Mouse (Mus musculus) hindbrain, embryonic 10.5 days (tissue): ENCODE results near the gene Rapgef5. TPM values are rescaled to one million over a fixed set of nuclear protein-coding genes. Genes with fewer than 3 reads are reported as not detected.

Source experiments
- DNase-seq: peaks from one replicate; pipeline ENCODE4 v3.0.0-alpha.2; 2017; ENCODE audit warnings: low spot score
- H3K27ac ChIP-seq: fragments of 300-500 bp; sonication (generic); 2 replicates; pipeline ENCODE4 v1.5.1; 2016; ENCODE audit warnings: mild to moderate bottlenecking, moderate library complexity
- H3K27me3 ChIP-seq: fragments of 300-500 bp; sonication (generic); 2 replicates; pipeline ENCODE4 v1.6.1; 2016; ENCODE audit warnings: mild to moderate bottlenecking; ENCODE audit not compliant: poor library complexity, insufficient read depth, severe bottlenecking
- H3K36me3 ChIP-seq: fragments of 300-500 bp; sonication (generic); 2 replicates; pipeline ENCODE4 v1.6.1; 2016; ENCODE audit warnings: mild to moderate bottlenecking, moderate library complexity
- H3K4me1 ChIP-seq: fragments of 300-500 bp; sonication (generic); replicated peaks from 2 replicates; pipeline ENCODE4 v1.6.1; 2016; ENCODE audit warnings: mild to moderate bottlenecking
- H3K4me3 ChIP-seq: fragments of 300-500 bp; sonication (generic); 2 replicates; pipeline ENCODE4 v1.5.1; 2016; ENCODE audit warnings: mild to moderate bottlenecking, moderate library complexity
- H3K9me3 ChIP-seq: fragments of 300-500 bp; sonication (generic); 2 replicates; pipeline ENCODE4 v1.6.1; 2016; ENCODE audit warnings: mild to moderate bottlenecking, moderate library complexity
- WGBS: fragments of 180-500 bp; shearing (Covaris S2); methylation state at CpG from one replicate; pipeline ENCODE4 v1.1.7; 2016; 5-methylcytosine and 5-hydroxymethylcytosine counted together
- polyA plus RNA-seq: library from polyadenylated mRNA; unstranded; fragments of >200 nt; fragmentation: Nextera tagmentation; extraction: Ambion mirVana; gene quantifications from 2 replicates; pipeline ENCODE4 v1.2.1, GENCODE M21; 2016

Rapgef5 gene
- polyA plus RNA-seq, 1 experiment from 2014 or later: 16.0 TPM

GRCm38 (mm10) chr12:117746611-117747010 is 230.3 kb downstream of the Rapgef5 start:
- no peaks in the 10 kb centered on the region; the same call in 1 of the 2 replicates for H3K27me3 ChIP-seq
- H3K9me3 ChIP-seq: no peaks in the 10 kb centered on the region
- H3K4me3 ChIP-seq: no peak overlapping the region
- peaks cover 7% of the 10 kb centered on the region; the same call in 1 of the 2 replicates for H3K36me3 ChIP-seq
- peaks cover 40% of the 10 kb centered on the region for H3K4me1 ChIP-seq
- 87% methylated on average over 7 of the region's 7 CpGs for WGBS
- DNase-seq: no peak
- no peak overlapping the region for H3K27ac ChIP-seq

- 24% methylated on average over 9 of the region's 9 CpGs for WGBS
- Histone ChIP-seq H3K27ac (peak overlapping the region; percentile 68; the same call in 1 of the 2 replicates), H3K36me3 (peaks cover 7% of the 10 kb centered on the region; the same call in 1 of the 2 replicates), H3K4me1 (peaks cover 39% of the 10 kb centered on the region), H3K9me3 (no peaks in the 10 kb centered on the region), H3K4me3 (peak overlapping the region; percentile 29; the same call in 1 of the 2 replicates), H3K27me3 (no peaks in the 10 kb centered on the region; the same call in 1 of the 2 replicates)
- DNase-seq: no peak
Measured at GRCm38 (mm10) chr12:117751045-117751444, 234.8 kb downstream of the Rapgef5 start.

GRCm38 (mm10) chr12:117751520-117752383 is 235.5 kb downstream of the Rapgef5 start:
- H3K27me3 ChIP-seq: no peaks in the 10 kb centered on the region; the same call in 1 of the 2 replicates
- H3K27ac ChIP-seq: peak overlapping the region; percentile 68
- peak; percentile 36 for DNase-seq
- peak overlapping the region; percentile 29 for H3K4me3 ChIP-seq
- peaks cover 7% of the 10 kb centered on the region; the same call in 1 of the 2 replicates for H3K36me3 ChIP-seq
- WGBS: 43% methylated on average over 25 of the region's 25 CpGs
- no peaks in the 10 kb centered on the region for H3K9me3 ChIP-seq
- H3K4me1 ChIP-seq: peaks cover 39% of the 10 kb centered on the region

GRCm38 (mm10) chr12:117756010-117756409 is 239.7 kb downstream of the Rapgef5 start:
- Histone ChIP-seq H3K4me1 (peaks cover 23% of the 10 kb centered on the region), H3K27me3 (no peaks in the 10 kb centered on the region), H3K27ac (no peak overlapping the region), H3K36me3 (no peaks in the 10 kb centered on the region), H3K9me3 (no peaks in the 10 kb centered on the region), H3K4me3 (no peak overlapping the region)
- WGBS: 84% methylated on average over 7 of the region's 7 CpGs
- no peak for DNase-seq

GRCm38 (mm10) chr12:117760373-117760772 is 244.1 kb downstream of the Rapgef5 start:
- DNase-seq: no peak
- no peak overlapping the region; the same call in 1 of the 2 replicates for H3K27ac ChIP-seq
- WGBS: 86% methylated on average over 5 of the region's 5 CpGs
- no peak overlapping the region for H3K4me3 ChIP-seq
- no peaks in the 10 kb centered on the region for H3K36me3 ChIP-seq
- H3K27me3 ChIP-seq: no peaks in the 10 kb centered on the region
- H3K9me3 ChIP-seq: no peaks in the 10 kb centered on the region
- H3K4me1 ChIP-seq: peaks cover 6% of the 10 kb centered on the region; the same call in 1 of the 2 replicates

GRCm38 (mm10) chr12:117760846-117761245 is 244.6 kb downstream of the Rapgef5 start:
- Histone ChIP-seq H3K4me3 (no peak overlapping the region), H3K9me3 (no peaks in the 10 kb centered on the region), H3K36me3 (no peaks in the 10 kb centered on the region), H3K4me1 (peaks cover 6% of the 10 kb centered on the region; the same call in 1 of the 2 replicates), H3K27me3 (no peaks in the 10 kb centered on the region), H3K27ac (no peak overlapping the region)
- DNase-seq: no peak

GRCm38 (mm10) chr12:117761698-117762097 is 245.4 kb downstream of the Rapgef5 start:
- Histone ChIP-seq H3K27ac (no peak overlapping the region), H3K4me1 (peaks cover 6% of the 10 kb centered on the region; the same call in 1 of the 2 replicates), H3K36me3 (no peaks in the 10 kb centered on the region), H3K27me3 (no peaks in the 10 kb centered on the region), H3K4me3 (no peak overlapping the region), H3K9me3 (no peaks in the 10 kb centered on the region)
- WGBS: 66% methylated on average over 1 of the region's 1 CpGs
- peak; percentile 27 for DNase-seq

- Histone ChIP-seq H3K36me3 (no peaks in the 10 kb centered on the region), H3K27ac (no peak overlapping the region), H3K27me3 (no peaks in the 10 kb centered on the region), H3K4me3 (no peak overlapping the region), H3K9me3 (no peaks in the 10 kb centered on the region), H3K4me1 (peaks cover 6% of the 10 kb centered on the region; the same call in 1 of the 2 replicates)
- no peak for DNase-seq
- 76% methylated on average over 3 of the region's 3 CpGs for WGBS
Measured at GRCm38 (mm10) chr12:117763247-117763646, 247.0 kb downstream of the Rapgef5 start.

GRCm38 (mm10) chr12:117764839-117765238 is 248.6 kb downstream of the Rapgef5 start:
- no peaks in the 10 kb centered on the region for H3K9me3 ChIP-seq
- peak; percentile 79 for DNase-seq
- peaks cover 6% of the 10 kb centered on the region; the same call in 1 of the 2 replicates for H3K4me1 ChIP-seq
- H3K27me3 ChIP-seq: no peaks in the 10 kb centered on the region
- H3K36me3 ChIP-seq: no peaks in the 10 kb centered on the region
- no peak overlapping the region for H3K27ac ChIP-seq
- 11% methylated on average over 7 of the region's 7 CpGs for WGBS
- no peak overlapping the region for H3K4me3 ChIP-seq

- Histone ChIP-seq H3K27me3 (peaks cover 4% of the 10 kb centered on the region; the same call in 1 of the 2 replicates), H3K4me1 (peaks cover 4% of the 10 kb centered on the region; the same call in 1 of the 2 replicates), H3K9me3 (no peaks in the 10 kb centered on the region), H3K4me3 (no peak overlapping the region), H3K36me3 (no peaks in the 10 kb centered on the region), H3K27ac (no peak overlapping the region)
- DNase-seq: peak; percentile 83
- WGBS: 18% methylated on average over 5 of the region's 5 CpGs
Measured at GRCm38 (mm10) chr12:117769113-117769512, 252.8 kb downstream of the Rapgef5 start.

GRCm38 (mm10) chr12:117770211-117770610 is 253.9 kb downstream of the Rapgef5 start:
- no peak for DNase-seq
- Histone ChIP-seq H3K27me3 (peaks cover 4% of the 10 kb centered on the region; the same call in 1 of the 2 replicates), H3K4me3 (no peak overlapping the region), H3K9me3 (no peaks in the 10 kb centered on the region), H3K36me3 (no peaks in the 10 kb centered on the region), H3K27ac (no peak overlapping the region), H3K4me1 (peaks cover 4% of the 10 kb centered on the region; the same call in 1 of the 2 replicates)
- 27% methylated on average over 2 of the region's 2 CpGs for WGBS

- Histone ChIP-seq H3K9me3 (no peaks in the 10 kb centered on the region), H3K4me1 (peaks cover 4% of the 10 kb centered on the region; the same call in 1 of the 2 replicates), H3K36me3 (no peaks in the 10 kb centered on the region), H3K27me3 (peaks cover 4% of the 10 kb centered on the region; the same call in 1 of the 2 replicates), H3K4me3 (no peak overlapping the region), H3K27ac (no peak overlapping the region)
- 86% methylated on average over 4 of the region's 4 CpGs for WGBS
- no peak for DNase-seq
Measured at GRCm38 (mm10) chr12:117771156-117771555, 254.9 kb downstream of the Rapgef5 start.

GRCm38 (mm10) chr12:117772638-117773037 is 256.4 kb downstream of the Rapgef5 start:
- H3K4me1 ChIP-seq: peaks cover 4% of the 10 kb centered on the region; the same call in 1 of the 2 replicates
- DNase-seq: peak; percentile 77
- no peaks in the 10 kb centered on the region for H3K9me3 ChIP-seq
- H3K27me3 ChIP-seq: peaks cover 4% of the 10 kb centered on the region; the same call in 1 of the 2 replicates
- no peak overlapping the region for H3K27ac ChIP-seq
- H3K36me3 ChIP-seq: no peaks in the 10 kb centered on the region
- H3K4me3 ChIP-seq: no peak overlapping the region
- WGBS: 4% methylated on average over 2 of the region's 2 CpGs
